Mouse (Mus musculus): ENCODE results near the gene Dhx29.
"Not testable (repeated sequence)": the region's sequence is repeated elsewhere in the genome, so short reads cannot be mapped to it uniquely, and the experiment has no call there.

Gene Dhx29

GRCm38 (mm10) chr13:112987532-112987943 lies 60.3 kb downstream of the Dhx29 start, which contains the start of gene Ccno:
Gene Ccno, plus strand, starts transcription at chr13:112987802.
- DNase-seq (ENCODE audit: low spot score): peak; percentile 87

GRCm38 (mm10) chr13:112987991-112988390 lies 60.7 kb downstream of the Dhx29 start:
- DNase-seq (ENCODE audit: low spot score): no peak

GRCm38 (mm10) chr13:112988866-112989265 lies 61.6 kb downstream of the Dhx29 start:
- no peak for DNase-seq (ENCODE audit: low spot score)

- DNase-seq (ENCODE audit: low spot score): no peak
These were observed 62.3 kb downstream of the Dhx29 start for GRCm38 (mm10) chr13:112989541-112989940.

GRCm38 (mm10) chr13:112990346-112990745 lies 63.1 kb downstream of the Dhx29 start:
- no peak for DNase-seq (ENCODE audit: low spot score)

GRCm38 (mm10) chr13:112993531-112994152 lies 66.4 kb downstream of the Dhx29 start, which contains the start of gene Mcidas:
Gene Mcidas, plus strand, starts transcription at chr13:112993845.
- no peak for DNase-seq (ENCODE audit: low spot score)

- DNase-seq (ENCODE audit: low spot score): no peak
These were observed 66.9 kb downstream of the Dhx29 start for GRCm38 (mm10) chr13:112994191-112994590.

GRCm38 (mm10) chr13:112996407-112996806 lies 69.2 kb downstream of the Dhx29 start:
- DNase-seq (ENCODE audit: low spot score): no peak

GRCm38 (mm10) chr13:112997369-112997768 lies 70.1 kb downstream of the Dhx29 start:
- no peak for DNase-seq (ENCODE audit: low spot score)

- peak; percentile 44 for DNase-seq (ENCODE audit: low spot score)
These were observed 71.4 kb downstream of the Dhx29 start for GRCm38 (mm10) chr13:112998427-112999201.

- no peak for DNase-seq (ENCODE audit: low spot score)
These were observed 72.8 kb downstream of the Dhx29 start for GRCm38 (mm10) chr13:113000090-113000489.

GRCm38 (mm10) chr13:113000576-113001318 lies 73.5 kb downstream of the Dhx29 start:
- no peak for DNase-seq (ENCODE audit: low spot score)

- no peak for DNase-seq (ENCODE audit: low spot score)
These were observed 85.4 kb downstream of the Dhx29 start for GRCm38 (mm10) chr13:113012683-113013082.

- DNase-seq (ENCODE audit: low spot score): not testable (repeated sequence)
These were observed 86.1 kb downstream of the Dhx29 start for GRCm38 (mm10) chr13:113013174-113013953.

All from left cerebral cortex, adult 11 months (tissue).